Mouse (Mus musculus): ENCODE data around the gene Sept9.

Gene Sept9

GRCm38 (mm10) chr11:117408442-117409031 is 209.1 kb downstream of the Sept9 start:
- no peak for DNase-seq (ENCODE audit: low spot score)

DNA sequence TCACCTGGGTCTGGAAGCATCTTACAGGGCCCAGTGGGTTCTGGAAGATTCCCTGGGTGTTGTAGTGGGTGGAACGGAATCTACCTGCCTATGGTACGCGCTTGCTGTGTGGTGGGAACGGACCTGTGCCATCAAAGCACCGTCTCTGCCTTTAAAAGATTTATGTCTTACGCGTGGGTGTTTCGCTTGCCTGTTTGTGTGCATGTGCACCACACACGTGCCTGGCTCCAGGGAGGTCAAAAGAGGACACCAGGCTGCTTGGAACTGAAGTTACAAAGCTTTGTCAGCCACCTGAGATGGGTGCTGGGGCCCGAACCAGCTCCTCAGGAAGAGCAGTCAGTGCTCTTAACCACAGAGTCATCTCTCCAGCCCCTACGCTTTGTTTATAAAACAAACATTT is 209.9 kb downstream of the Sept9 start:
- DNase-seq (ENCODE audit: low spot score) = peak; percentile 24

DNA sequence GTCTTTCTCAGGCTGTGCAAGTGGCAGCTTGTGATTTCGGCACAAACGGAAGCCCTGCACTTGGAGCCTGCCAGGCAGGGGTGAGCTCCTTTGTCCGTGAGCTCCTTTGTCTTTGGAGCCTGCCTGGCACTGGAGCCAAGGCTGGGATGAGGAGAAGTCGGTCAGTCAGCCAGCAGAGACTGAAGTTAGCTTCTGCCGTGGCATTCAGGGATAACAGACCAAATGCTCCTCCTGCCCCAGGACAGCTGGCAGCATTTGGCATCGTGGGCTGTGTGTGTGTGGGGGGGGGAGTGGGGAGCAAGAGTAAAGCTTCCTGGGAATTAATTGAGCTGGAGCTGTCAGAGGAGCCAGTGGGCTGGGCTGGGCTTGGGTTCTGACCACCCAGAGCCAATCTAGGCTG is 210.6 kb downstream of the Sept9 start:
- no peak for DNase-seq (ENCODE audit: low spot score)

GRCm38 (mm10) chr11:117411663-117412062 is 212.2 kb downstream of the Sept9 start:
- no peak for DNase-seq (ENCODE audit: low spot score)

All from T-cell, adult 2 months (primary cell).